Mouse (Mus musculus) bone marrow macrophage, adult 2 months (primary cell): ENCODE results near the gene Lrrc7. TPM values are rescaled to one million over a fixed set of nuclear protein-coding genes. Genes with fewer than 3 reads are reported as not detected.

ENCODE experiments used
- H3K27ac ChIP-seq: 2 replicates; pipeline ENCODE4 v1.5.1; 2012; ENCODE audit warnings: low read depth, low read length; ENCODE audit not compliant: insufficient read depth
- H3K4me1 ChIP-seq: 2 replicates; pipeline ENCODE4 v1.6.1; 2012; ENCODE audit warnings: low read length; ENCODE audit not compliant: control insufficient read depth, insufficient read depth
- H3K4me3 ChIP-seq: 2 replicates; pipeline ENCODE4 v1.5.1; 2012; ENCODE audit warnings: mild to moderate bottlenecking, low read length, moderate library complexity; ENCODE audit not compliant: insufficient read depth
- CTCF ChIP-seq: IDR thresholded peaks from 2 replicates; pipeline ENCODE4 v1.5.1; 2012; ENCODE audit warnings: low read depth, mild to moderate bottlenecking, low read length, moderate library complexity
- POLR2A ChIP-seq: IDR thresholded peaks from 2 replicates; pipeline ENCODE4 v1.6.1; 2012; ENCODE audit warnings: mild to moderate bottlenecking, low read depth, low read length, borderline replicate concordance
- polyA plus RNA-seq: library from polyadenylated mRNA; stranded (reverse); fragments of >200 nt; gene quantifications from 2 replicates; pipeline ENCODE4 v1.2.4, GENCODE M21; 2012; ENCODE audit not compliant: missing spikeins, insufficient read depth, insufficient read length

The Lrrc7 gene
- polyA plus RNA-seq: not detected in 2 replicates

DNA sequence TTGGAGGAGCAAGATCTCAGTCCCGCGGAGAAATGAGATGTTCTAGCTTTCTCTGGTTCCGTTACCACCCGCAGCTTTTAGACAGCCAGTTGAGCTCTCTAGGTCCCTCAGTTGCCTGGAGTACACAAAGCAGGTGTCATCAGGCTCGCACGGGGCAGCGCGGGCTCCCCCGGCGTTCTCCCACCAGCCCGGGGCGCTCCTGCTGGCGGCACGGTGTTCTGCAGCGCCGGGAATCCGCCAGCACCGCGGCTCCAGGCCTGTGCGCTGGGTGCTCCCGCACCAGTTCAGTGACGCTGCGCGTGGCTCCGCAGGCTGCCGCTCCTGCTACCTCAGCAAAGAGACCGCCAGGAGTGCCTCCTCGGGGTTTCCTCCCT is at the start of gene Lrrc7:
TSS of gene Lrrc7 (minus strand) at position 235 of the 374 bp plus-strand sequence.
- no peak for TF ChIP-seq POLR2A
- no peak for TF ChIP-seq CTCF
- no peak within 1 kb of the TSS for H3K27ac ChIP-seq
- H3K4me1 ChIP-seq: peaks cover 13% of the 10 kb centered on the region
- peak within 1 kb of the TSS; percentile 49 for H3K4me3 ChIP-seq

DNA sequence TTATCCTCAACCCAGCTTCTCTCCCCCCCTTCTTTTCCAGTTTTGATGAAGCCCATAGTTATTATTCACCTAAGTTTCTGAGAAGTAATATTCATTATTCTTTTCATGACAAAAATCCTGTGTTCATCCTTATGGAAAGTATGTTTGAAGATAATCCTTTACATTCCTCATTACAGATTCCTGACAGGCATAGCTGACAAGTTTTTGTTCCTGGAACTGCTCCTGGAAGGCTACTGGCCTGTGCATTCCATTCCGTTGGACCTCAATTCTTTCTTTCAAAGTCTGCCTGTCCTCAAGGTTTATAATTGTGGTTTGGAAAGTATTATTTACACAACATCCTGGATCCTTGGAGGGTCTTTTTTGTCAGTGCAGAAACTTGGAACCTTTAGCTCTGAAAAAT is 45.0 kb upstream of the Lrrc7 start:
- Histone ChIP-seq H3K4me1 (no peaks in the 10 kb centered on the region), H3K4me3 (no peak overlapping the region), H3K27ac (no peak overlapping the region)
- TF ChIP-seq CTCF (no peak), POLR2A (no peak)

DNA sequence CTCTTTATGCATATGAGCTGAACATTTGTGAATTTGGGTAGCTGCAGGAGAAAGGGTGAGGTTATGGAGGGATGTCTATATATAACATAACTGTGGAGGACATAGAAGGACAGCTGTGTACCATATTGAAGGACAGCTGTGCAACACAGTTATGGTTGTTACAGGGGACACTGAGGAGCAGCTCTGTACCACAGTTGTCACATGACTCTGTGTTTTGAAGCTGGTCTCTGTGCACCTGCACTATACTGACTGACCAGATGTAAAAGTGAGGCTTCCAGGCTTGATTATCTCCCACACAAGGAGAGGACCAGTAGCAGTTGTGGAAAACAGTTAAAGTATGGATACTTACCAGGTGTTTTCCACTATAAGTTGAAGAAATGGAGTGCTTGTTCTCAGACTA is 43.3 kb upstream of the Lrrc7 start:
- TF ChIP-seq POLR2A (no peak), CTCF (no peak)
- Histone ChIP-seq H3K4me1 (no peaks in the 10 kb centered on the region), H3K4me3 (no peak overlapping the region), H3K27ac (no peak overlapping the region)

DNA sequence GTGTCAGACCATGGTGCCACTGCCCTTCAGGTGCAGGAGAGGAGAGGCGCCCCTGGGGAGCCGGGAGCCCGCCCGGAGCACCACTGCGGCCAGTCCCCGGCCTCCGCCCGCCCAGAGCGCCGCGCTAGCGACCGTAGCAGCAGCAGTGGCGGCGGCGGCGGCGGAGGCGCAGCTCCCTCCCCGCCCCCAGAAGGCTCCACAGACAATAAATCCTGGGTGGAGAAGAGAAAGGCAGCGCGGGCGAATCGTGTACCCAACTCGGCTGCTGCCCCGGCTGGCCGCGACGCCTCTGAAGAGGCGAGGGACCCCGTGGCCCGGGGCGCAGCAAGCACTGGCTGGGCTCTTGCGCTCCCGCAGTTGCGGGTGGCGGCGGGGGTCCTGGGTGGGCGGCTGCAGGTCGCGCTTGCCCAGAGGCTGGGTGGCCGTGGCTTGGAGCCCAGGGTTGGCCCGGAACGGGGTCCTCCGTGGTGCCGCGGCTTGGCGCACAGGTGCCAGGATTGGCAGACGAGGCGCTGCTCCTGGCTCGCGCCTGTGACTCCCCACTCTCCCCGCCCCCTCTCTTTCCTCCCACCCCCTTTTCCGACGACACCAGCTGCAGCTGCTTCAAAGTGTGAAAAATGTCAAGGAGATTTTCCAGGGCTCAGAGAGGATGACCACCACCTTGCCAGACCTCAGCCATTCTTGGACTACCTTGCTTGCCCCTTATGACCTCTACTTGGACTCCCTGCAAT is 600 bp downstream of the Lrrc7 start:
- TF ChIP-seq POLR2A (no peak), CTCF (no peak)
- H3K4me1 ChIP-seq: peaks cover 13% of the 10 kb centered on the region
- H3K4me3 ChIP-seq: peak overlapping the region; percentile 49
- no peak overlapping the region for H3K27ac ChIP-seq

DNA sequence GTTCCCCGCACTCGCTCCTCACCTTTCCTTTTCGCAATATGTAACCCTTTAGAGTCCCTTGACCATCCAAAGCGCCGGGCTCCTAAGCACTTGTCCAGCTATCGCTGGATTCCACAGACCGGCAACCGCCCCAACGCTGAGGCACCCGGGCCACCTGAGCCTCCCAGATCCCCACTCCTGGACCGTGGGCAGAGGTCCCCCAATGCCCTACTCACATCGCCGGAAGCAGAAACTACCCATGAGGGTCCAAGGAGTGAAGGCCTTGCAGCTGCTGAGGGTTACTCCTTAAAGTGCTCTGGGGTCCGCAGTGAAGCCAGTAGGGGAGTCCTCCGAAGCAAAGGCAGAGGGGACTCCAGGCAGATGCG is 1.1 kb downstream of the Lrrc7 start:
- peaks cover 13% of the 10 kb centered on the region for H3K4me1 ChIP-seq
- peak overlapping the region; percentile 44 for H3K4me3 ChIP-seq
- TF ChIP-seq POLR2A (no peak), CTCF (no peak)
- H3K27ac ChIP-seq: no peak overlapping the region

DNA sequence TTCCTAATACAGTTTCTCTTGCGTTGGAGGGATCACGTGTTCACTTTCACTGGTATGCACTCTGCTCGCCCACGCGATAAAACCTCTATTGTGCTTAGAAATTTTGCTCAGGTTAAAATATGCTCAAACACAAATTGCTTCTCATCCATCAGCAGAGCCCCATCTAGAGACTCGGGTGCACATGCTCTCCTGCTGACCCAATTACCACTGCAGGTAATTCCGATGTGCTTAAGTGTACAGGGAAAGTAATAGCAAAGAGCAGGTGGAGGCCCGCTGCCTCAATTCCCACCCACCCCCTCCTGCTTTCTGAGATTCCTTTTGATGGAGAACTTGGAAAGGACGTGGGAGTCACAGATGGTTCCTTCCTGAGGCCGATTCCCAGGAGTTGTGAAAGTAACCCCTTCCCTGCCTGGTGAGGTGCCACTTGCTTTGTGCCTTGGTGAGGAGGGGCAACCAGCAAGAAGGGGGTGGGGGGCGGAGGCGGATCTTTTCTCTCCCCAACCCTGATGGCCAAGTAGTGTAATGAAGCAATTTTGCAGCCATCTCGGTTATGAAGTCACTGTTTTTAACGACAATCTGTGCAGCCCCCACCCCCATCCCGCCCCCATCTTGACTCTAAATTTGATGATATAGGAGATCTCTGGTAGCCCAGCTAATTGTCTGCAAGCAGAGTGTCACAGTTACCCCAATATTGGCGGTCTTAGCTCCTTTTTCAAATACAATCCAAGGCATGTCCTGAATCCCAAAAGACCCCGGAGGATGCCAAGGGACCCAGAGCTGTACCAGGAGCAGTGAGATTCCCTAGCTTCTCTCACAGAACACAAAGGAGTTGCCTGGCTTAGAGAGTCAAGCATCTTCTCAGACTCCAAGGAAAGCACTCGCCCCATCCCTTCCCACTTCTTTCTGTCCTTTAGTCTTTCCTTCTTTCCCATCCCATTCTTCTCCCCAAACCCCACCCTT is 2.0 kb downstream of the Lrrc7 start:
- no peak overlapping the region for H3K27ac ChIP-seq
- H3K4me3 ChIP-seq: peak overlapping the region; percentile 50
- H3K4me1 ChIP-seq: peaks cover 13% of the 10 kb centered on the region
- TF ChIP-seq POLR2A: no peak
- TF ChIP-seq CTCF: no peak

DNA sequence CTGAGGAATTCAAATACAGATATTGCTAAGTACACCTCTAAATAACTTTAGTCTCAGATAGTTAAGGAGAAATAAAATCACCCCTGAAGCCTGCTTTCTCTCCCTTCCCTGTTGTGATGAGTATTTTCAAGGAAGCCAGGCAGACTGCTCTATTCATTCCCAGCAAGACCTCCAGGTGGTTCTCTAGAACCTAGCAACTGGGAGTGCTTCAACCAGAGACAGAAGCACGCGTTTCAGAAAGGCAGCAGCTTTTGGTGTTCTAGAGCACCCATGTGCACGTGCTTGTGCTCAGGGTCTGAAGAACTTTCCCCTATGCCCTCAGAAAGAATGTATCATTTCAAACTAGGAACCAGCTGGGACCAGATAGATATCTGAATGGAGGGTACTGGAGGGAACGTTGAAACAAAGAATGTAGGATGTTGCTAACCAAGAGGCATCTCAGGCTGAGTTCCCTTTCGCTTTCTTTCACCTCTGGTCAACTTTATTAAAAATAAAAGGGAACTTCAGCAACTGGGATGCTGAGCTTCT is 2.8 kb downstream of the Lrrc7 start:
- no peak overlapping the region for H3K27ac ChIP-seq
- peak overlapping the region; percentile 50; the same call in 1 of the 2 replicates for H3K4me3 ChIP-seq
- TF ChIP-seq POLR2A: no peak
- TF ChIP-seq CTCF: no peak
- H3K4me1 ChIP-seq: peaks cover 13% of the 10 kb centered on the region

DNA sequence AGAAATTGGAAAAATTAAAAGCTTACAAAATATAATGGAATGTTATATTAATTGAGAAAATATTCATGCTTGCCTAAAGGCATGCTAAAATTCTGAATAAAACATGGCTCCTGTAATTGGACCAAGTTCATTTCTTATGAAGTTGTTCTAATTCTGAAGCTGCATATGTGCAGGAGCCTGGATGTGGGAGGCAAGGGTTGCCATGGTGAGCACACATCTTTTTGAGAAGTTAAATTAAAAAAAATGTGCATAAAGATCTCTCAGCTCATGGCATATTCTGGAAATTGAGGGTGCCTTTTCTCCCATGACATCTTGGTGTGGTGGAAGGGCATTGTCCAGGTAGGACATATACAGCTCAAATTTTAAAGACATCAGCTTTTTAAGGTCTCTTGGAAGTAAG is 3.4 kb downstream of the Lrrc7 start:
- H3K27ac ChIP-seq: no peak overlapping the region
- H3K4me3 ChIP-seq: no peak overlapping the region
- TF ChIP-seq CTCF (no peak), POLR2A (no peak)
- peaks cover 13% of the 10 kb centered on the region for H3K4me1 ChIP-seq

DNA sequence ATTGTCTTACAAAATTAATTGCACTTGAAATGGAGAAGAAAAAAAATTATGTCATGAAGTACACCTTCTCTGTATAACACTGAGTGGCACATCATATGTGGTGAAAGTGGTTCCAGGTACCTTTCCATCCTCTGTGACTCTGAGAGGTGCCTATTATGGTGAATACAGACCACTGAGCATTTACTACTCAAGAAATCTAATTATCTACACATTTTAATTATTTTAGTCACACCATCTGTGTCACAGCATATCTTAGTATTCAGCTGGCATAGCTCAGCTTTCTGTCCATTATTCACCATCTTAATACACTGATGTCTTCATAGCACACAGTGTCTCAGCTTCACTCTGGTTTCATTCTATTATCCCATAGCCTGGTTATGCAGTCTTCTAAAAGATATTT is 7.7 kb downstream of the Lrrc7 start:
- Histone ChIP-seq H3K27ac (no peak overlapping the region), H3K4me3 (no peak overlapping the region), H3K4me1 (peaks cover 2% of the 10 kb centered on the region; the same call in 1 of the 2 replicates)
- TF ChIP-seq POLR2A (no peak), CTCF (no peak)

DNA sequence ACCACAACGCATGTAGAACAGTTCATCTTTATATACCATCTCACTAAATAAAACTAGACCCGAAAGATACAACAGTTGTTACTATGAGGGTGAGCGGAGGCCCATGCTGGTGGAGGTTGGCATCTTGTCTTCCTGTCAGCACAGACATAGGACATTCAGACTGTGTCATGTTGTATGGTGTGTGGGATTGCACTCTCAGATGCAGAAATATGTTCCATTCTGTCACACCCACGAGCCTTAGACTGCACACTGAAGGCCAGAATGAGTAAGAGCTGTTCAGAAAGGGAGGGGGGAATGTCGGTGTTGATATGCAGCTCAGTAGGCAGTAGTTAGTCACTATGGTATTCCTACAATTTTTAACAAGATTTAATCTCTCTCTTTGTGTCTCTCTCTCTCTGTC is 9.9 kb downstream of the Lrrc7 start:
- Histone ChIP-seq H3K4me1 (no peaks in the 10 kb centered on the region), H3K4me3 (no peak overlapping the region), H3K27ac (no peak overlapping the region)
- TF ChIP-seq CTCF (no peak), POLR2A (no peak)
